Mouse (Mus musculus) ES-Bruce4 (cell line): ENCODE data around the gene Mapk3.

Source experiments
- CTCF ChIP-seq: IDR thresholded peaks from one replicate; pipeline ENCODE4 v1.8.1; 2011; ENCODE audit warnings: low read depth, low read length
- POLR2A ChIP-seq: IDR thresholded peaks from one replicate; pipeline ENCODE4 v1.8.1; 2011; ENCODE audit warnings: low read length; ENCODE audit not compliant: insufficient read depth

- TF ChIP-seq POLR2A (no peak), CTCF (no peak)
These were observed 23.3 kb downstream of the Mapk3 start for GRCm38 (mm10) chr7:126782693-126783092.
